Mouse (Mus musculus): ENCODE data around the gene Calhm2. TPM values are rescaled to one million over a fixed set of nuclear protein-coding genes. Genes with fewer than 3 reads are reported as not detected.

Calhm2 gene
- total and polyA plus RNA-seq, 2 experiments from 2014 or later = 3.5 to 6.8 TPM

DNA sequence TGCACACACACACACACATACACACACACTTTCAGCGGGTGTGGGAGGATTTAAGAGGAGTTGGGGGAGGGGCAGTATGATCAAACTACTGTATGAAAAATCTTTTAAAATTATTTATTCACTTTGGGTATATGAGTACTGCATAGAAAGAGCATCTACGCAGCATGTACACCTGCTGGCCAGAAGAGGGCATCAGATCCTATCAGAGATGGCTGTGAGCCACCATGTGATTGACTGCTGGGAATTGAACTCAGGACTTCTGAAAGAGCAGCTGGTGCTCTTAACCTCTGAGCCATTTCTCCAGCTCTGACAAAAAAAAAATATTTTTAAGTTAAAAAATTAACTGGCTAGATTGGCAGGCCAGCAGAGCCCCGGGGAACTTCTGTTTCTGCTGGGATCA, 36.4 kb upstream of the Calhm2 start:
- no peak overlapping the region for H3K4me2 ChIP-seq (ENCODE audit: low read depth, low read length)
- H3K27ac ChIP-seq (ENCODE audit: low read depth) = no peak overlapping the region
- H3K4me3 ChIP-seq (ENCODE audit: low read depth, low read length) = no peak overlapping the region
- no peak overlapping the region for H3K9ac ChIP-seq (replicated peaks; ENCODE audit: low read depth, low read length)
- no peaks in the 10 kb centered on the region for H3K9me3 ChIP-seq (replicated peaks; ENCODE audit: control insufficient read depth, low read length)
- peaks cover 19% of the 10 kb centered on the region for H3K27me3 ChIP-seq (ENCODE audit: control insufficient read depth, insufficient read depth, low read length)
- 56% methylated on average over 3 of the region's 3 CpGs for WGBS
- DNase-seq (ENCODE audit: low spot score) (no peak), ATAC-seq (ENCODE audit: insufficient read depth, low read depth) (no peak)
- TF ChIP-seq EP300 (IDR thresholded peaks at IDR 0.05; ENCODE audit: low read depth) (no peak), CTCF (IDR thresholded peaks at IDR 0.05; ENCODE audit: low read depth) (peak; percentile 40)
- no peaks in the 10 kb centered on the region for H3K4me1 ChIP-seq (ENCODE audit: control insufficient read depth, insufficient read depth)
- H3K36me3 ChIP-seq (replicated peaks; ENCODE audit: control insufficient read depth, insufficient read depth, low read length) = no peaks in the 10 kb centered on the region

DNA sequence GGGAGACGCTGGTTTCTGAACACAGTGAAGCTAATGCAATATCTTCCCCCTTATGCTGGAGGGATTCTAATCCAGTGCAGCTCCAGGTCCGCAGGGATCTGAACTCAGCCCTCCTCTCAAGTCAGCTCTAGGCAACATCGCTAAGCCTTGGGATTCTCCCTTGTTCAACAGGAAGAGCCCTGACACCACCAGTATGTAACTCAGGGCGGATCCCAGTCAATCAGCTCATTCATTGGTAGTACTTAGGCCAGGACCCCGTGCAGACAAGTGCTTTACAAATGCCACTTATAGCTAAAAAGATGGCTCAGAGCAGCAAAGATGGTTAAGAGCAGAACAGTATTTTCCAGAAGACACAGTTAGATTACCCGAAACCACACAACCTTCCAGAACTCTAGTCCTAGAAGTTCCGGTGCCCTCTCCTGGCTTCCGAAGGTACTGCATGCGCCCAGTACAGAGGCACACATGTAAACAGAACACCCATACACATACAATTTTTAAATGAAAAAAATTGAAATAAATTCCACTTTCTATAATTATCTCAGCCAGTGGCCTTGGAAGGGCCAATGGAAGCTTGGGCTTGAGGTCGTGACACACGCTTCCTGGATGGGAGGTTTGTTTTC, 30.8 kb upstream of the Calhm2 start:
- no peaks in the 10 kb centered on the region for H3K9me3 ChIP-seq (replicated peaks; ENCODE audit: control insufficient read depth, low read length)
- DNase-seq (ENCODE audit: low spot score) (peak; percentile 67), ATAC-seq (ENCODE audit: insufficient read depth, low read depth) (peak; percentile 53; the same call in 1 of the 2 replicates)
- peak overlapping the region; percentile 57 for H3K4me2 ChIP-seq (ENCODE audit: low read depth, low read length)
- H3K27ac ChIP-seq (ENCODE audit: low read depth) = no peak overlapping the region
- TF ChIP-seq CTCF (IDR thresholded peaks at IDR 0.05; ENCODE audit: low read depth) = peak; percentile 84
- no peak for TF ChIP-seq EP300 (IDR thresholded peaks at IDR 0.05; ENCODE audit: low read depth)
- H3K27me3 ChIP-seq (ENCODE audit: control insufficient read depth, insufficient read depth, low read length) = no peaks in the 10 kb centered on the region
- peak overlapping the region; percentile 29 for H3K4me3 ChIP-seq (ENCODE audit: low read depth, low read length)
- 15% methylated on average over 11 of the region's 11 CpGs for WGBS
- no peaks in the 10 kb centered on the region for H3K36me3 ChIP-seq (replicated peaks; ENCODE audit: control insufficient read depth, insufficient read depth, low read length)
- no peak overlapping the region for H3K9ac ChIP-seq (replicated peaks; ENCODE audit: low read depth, low read length)
- no peaks in the 10 kb centered on the region for H3K4me1 ChIP-seq (ENCODE audit: control insufficient read depth, insufficient read depth)

DNA sequence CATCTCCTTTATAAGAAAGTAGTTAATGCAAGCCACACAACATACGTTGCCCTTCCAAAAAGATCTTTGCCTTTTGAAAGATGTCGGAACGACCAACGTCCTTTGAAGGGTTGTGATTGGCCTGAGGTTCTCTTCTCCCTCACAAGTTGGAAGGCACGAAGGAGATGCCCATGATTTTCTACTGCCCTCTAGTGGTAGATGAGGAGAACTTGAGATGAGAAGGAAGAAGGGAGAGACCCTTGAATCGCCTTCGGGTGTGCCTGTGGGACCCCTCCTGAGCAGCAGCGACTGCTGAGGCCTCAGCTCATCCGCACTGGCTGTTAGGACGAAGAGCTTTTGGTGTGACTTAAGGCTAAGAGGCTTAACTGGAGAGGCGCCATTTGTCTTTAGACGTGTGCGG, 30.1 kb upstream of the Calhm2 start:
- H3K4me3 ChIP-seq (ENCODE audit: low read depth, low read length) = peak overlapping the region; percentile 29

DNA sequence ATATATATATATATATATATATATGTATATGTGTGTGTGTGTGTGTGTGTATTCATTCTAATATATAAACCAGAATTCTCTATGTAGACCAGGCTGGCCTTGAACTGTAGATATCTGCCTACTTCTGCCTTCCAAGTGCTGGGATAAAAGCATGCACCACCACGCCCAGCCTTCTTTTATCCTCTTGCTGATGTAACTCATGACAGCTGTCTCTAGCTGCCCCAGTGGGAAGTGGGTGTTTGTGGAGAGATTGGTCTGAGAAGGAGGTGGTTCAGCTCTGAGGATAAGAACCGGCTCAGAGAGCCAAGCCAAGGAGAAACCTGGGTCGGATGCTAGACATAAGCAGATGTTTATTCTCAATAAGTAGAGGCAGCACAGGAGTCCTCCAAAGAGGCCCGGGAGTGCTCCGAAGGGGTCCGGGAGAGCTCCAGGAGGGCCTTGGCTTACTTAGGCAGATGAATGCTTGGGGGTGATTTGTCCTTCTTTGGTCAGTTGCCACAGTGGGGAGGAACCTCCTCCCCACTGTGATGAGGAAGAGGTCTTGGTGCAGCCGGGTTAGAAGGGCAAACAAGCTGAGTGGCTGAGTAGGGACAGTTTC, 29.6 kb upstream of the Calhm2 start:
- no peaks in the 10 kb centered on the region for H3K4me1 ChIP-seq (ENCODE audit: control insufficient read depth, insufficient read depth)
- WGBS = 44% methylated on average over 7 of the region's 7 CpGs
- H3K9ac ChIP-seq (replicated peaks; ENCODE audit: low read depth, low read length) = no peak overlapping the region
- 0 out of 2 replicates have a peak, but pooled peaks have one; percentile 9 for ATAC-seq (ENCODE audit: insufficient read depth, low read depth)
- H3K27ac ChIP-seq (ENCODE audit: low read depth) = no peak overlapping the region
- TF ChIP-seq EP300 (IDR thresholded peaks at IDR 0.05; ENCODE audit: low read depth) = no peak
- TF ChIP-seq CTCF (IDR thresholded peaks at IDR 0.05; ENCODE audit: low read depth) = no peak
- no peak overlapping the region for H3K4me2 ChIP-seq (ENCODE audit: low read depth, low read length)
- no peaks in the 10 kb centered on the region for H3K27me3 ChIP-seq (ENCODE audit: control insufficient read depth, insufficient read depth, low read length)
- H3K4me3 ChIP-seq (ENCODE audit: low read depth, low read length) = no peak overlapping the region
- DNase-seq (ENCODE audit: low spot score) = no peak
- H3K36me3 ChIP-seq (replicated peaks; ENCODE audit: control insufficient read depth, insufficient read depth, low read length) = no peaks in the 10 kb centered on the region
- no peaks in the 10 kb centered on the region for H3K9me3 ChIP-seq (replicated peaks; ENCODE audit: control insufficient read depth, low read length)

More for the DNA sequence above, 30.1 kb upstream of the Calhm2 start:
- TF ChIP-seq EP300 (IDR thresholded peaks at IDR 0.05; ENCODE audit: low read depth) (no peak), CTCF (IDR thresholded peaks at IDR 0.05; ENCODE audit: low read depth) (peak; percentile 93)
- Histone ChIP-seq H3K27ac (ENCODE audit: low read depth) (no peak overlapping the region), H3K9ac (replicated peaks; ENCODE audit: low read depth, low read length) (no peak overlapping the region), H3K4me1 (ENCODE audit: control insufficient read depth, insufficient read depth) (no peaks in the 10 kb centered on the region), H3K9me3 (replicated peaks; ENCODE audit: control insufficient read depth, low read length) (no peaks in the 10 kb centered on the region), H3K4me2 (ENCODE audit: low read depth, low read length) (peak overlapping the region; percentile 57), H3K27me3 (ENCODE audit: control insufficient read depth, insufficient read depth, low read length) (no peaks in the 10 kb centered on the region), H3K36me3 (replicated peaks; ENCODE audit: control insufficient read depth, insufficient read depth, low read length) (no peaks in the 10 kb centered on the region)
- ATAC-seq (ENCODE audit: insufficient read depth, low read depth) (peak; percentile 61; the same call in 1 of the 2 replicates), DNase-seq (ENCODE audit: low spot score) (peak; percentile 71)
- WGBS = 3% methylated on average over 13 of the region's 13 CpGs

DNA sequence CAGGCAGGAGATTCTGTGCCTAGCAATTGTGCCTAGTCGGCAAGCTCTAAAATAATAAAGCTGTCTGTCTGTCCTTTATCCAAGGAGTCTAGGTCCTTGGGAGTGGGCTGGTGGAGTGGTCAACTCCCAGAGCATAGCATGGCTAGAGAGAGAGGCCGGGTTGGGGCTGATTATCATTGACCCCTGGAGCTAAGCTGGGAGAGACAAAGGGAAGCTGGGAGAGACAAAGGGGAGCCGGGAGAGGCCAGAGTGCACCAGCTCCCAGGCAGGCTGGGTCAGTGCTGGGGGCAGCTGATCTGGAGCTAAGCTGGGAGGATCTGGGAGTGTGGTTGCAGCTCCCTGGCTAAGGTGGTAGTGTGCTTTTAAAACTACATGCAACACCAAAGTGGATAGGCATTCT, 28.7 kb upstream of the Calhm2 start:
- WGBS = 24% methylated on average over 3 of the region's 3 CpGs
- ATAC-seq (ENCODE audit: insufficient read depth, low read depth) (no peak), DNase-seq (ENCODE audit: low spot score) (no peak)
- H3K4me2 ChIP-seq (ENCODE audit: low read depth, low read length) = no peak overlapping the region
- no peak overlapping the region for H3K4me3 ChIP-seq (ENCODE audit: low read depth, low read length)
- TF ChIP-seq EP300 (IDR thresholded peaks at IDR 0.05; ENCODE audit: low read depth) = no peak
- no peak for TF ChIP-seq CTCF (IDR thresholded peaks at IDR 0.05; ENCODE audit: low read depth)
- no peak overlapping the region for H3K9ac ChIP-seq (replicated peaks; ENCODE audit: low read depth, low read length)
- H3K27me3 ChIP-seq (ENCODE audit: control insufficient read depth, insufficient read depth, low read length) = no peaks in the 10 kb centered on the region
- no peak overlapping the region for H3K27ac ChIP-seq (ENCODE audit: low read depth)
- H3K36me3 ChIP-seq (replicated peaks; ENCODE audit: control insufficient read depth, insufficient read depth, low read length) = no peaks in the 10 kb centered on the region
- no peaks in the 10 kb centered on the region for H3K4me1 ChIP-seq (ENCODE audit: control insufficient read depth, insufficient read depth)
- H3K9me3 ChIP-seq (replicated peaks; ENCODE audit: control insufficient read depth, low read length) = no peaks in the 10 kb centered on the region

Measured in heart, postnatal 0 days (tissue).